Mouse (Mus musculus): ENCODE data around the gene Cyp2d22. TPM values are rescaled to one million over a fixed set of nuclear protein-coding genes. Genes with fewer than 3 reads are reported as not detected.

Gene Cyp2d22
- total RNA-seq, 1 experiment from 2014 or later, result 0.10 TPM

DNA sequence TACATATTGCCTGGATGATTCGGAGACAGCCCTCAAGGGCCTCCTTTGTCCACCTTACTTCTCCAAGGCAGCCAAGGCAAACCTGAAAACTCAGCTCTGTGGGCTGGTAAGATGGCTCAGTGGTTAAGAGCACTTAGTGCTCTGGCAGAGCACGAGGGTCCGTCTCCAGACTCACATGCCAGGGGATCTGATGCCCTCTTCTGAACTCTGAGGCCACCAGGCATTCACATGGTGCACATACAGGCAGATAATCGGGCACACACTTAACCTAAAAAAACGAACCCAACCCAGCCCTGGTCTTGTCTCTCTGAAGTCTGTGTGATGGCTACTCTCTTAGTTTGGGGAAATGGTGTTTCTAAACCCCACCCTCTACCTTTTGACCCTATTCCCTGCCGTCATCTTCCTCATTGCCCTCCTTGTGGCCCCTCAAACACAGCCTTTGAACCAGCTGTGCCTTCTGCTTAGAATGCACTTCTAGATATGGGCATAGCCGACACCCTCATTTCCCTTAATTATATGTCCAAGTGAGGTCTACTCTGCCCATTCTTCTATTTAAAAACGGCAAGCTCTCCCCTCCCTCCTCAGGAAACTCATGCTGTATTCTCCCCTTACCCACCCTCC, 40.3 kb downstream of the Cyp2d22 start:
- ATAC-seq (replicated peaks in 1 of 2; ENCODE audit: insufficient read depth in 1 of 2, low FRiP score in 2 of 2, low TSS enrichment in 1 of 2, low read depth in 1 of 2, poor library complexity in 2 of 2, severe bottlenecking in 2 of 2), result no peak

GRCm38 (mm10) chr15:82339150-82339549, 40.9 kb downstream of the Cyp2d22 start:
- no peak for ATAC-seq (replicated peaks in 1 of 2; ENCODE audit: insufficient read depth in 1 of 2, low FRiP score in 2 of 2, low TSS enrichment in 1 of 2, low read depth in 1 of 2, poor library complexity in 2 of 2, severe bottlenecking in 2 of 2)

GRCm38 (mm10) chr15:82338593-82339112, 41.4 kb downstream of the Cyp2d22 start, which contains the start of the genes Naga, Pheta2 and Smdt1:
TSS of gene Naga (minus strand) at chr15:82338925.
TSS of gene Pheta2 (plus strand) at chr15:82338942.
TSS of gene Smdt1 (plus strand) at chr15:82338959.
- ATAC-seq (replicated peaks in 1 of 2; ENCODE audit: insufficient read depth in 1 of 2, low FRiP score in 2 of 2, low TSS enrichment in 1 of 2, low read depth in 1 of 2, poor library complexity in 2 of 2, severe bottlenecking in 2 of 2), result peak; percentile 58 to 62

GRCm38 (mm10) chr15:82337875-82338274, 42.2 kb downstream of the Cyp2d22 start:
- ATAC-seq (replicated peaks in 1 of 2; ENCODE audit: insufficient read depth in 1 of 2, low FRiP score in 2 of 2, low TSS enrichment in 1 of 2, low read depth in 1 of 2, poor library complexity in 2 of 2, severe bottlenecking in 2 of 2), result peak; percentile 27 to 30

DNA sequence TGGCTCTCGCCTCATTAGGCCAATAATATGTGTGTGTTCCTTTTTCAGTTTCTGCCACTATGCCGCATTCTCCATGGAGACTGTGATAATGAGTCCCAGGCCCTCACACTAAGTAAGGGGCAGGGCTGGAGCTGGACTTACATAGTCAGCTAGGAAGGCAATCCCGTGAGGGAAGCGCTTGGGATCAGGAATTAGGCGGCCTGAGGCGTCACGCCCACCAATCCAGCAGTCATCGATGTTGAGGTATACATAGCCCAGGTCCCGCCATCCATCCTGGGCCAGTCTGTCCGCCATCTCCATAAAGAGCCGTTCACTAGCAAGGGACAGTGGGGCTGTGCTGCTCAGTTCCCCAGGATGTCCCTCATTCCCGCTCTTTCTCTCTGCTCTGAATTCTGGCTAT, 43.4 kb downstream of the Cyp2d22 start:
- ATAC-seq (replicated peaks in 1 of 2; ENCODE audit: insufficient read depth in 1 of 2, low FRiP score in 2 of 2, low TSS enrichment in 1 of 2, low read depth in 1 of 2, poor library complexity in 2 of 2, severe bottlenecking in 2 of 2), result no peak

- no peak for ATAC-seq (replicated peaks in 1 of 2; ENCODE audit: insufficient read depth in 1 of 2, low FRiP score in 2 of 2, low TSS enrichment in 1 of 2, low read depth in 1 of 2, poor library complexity in 2 of 2, severe bottlenecking in 2 of 2)
These were observed 44.9 kb downstream of the Cyp2d22 start for GRCm38 (mm10) chr15:82335194-82335593.

- 0 out of 4 replicates have a peak, but pooled peaks have one; percentile 27 to 36 for ATAC-seq (replicated peaks in 1 of 2; ENCODE audit: insufficient read depth in 1 of 2, low FRiP score in 2 of 2, low TSS enrichment in 1 of 2, low read depth in 1 of 2, poor library complexity in 2 of 2, severe bottlenecking in 2 of 2)
These were observed 54.7 kb downstream of the Cyp2d22 start for GRCm38 (mm10) chr15:82325382-82325781.

GRCm38 (mm10) chr15:82322195-82322594, 57.9 kb downstream of the Cyp2d22 start:
- no peak for ATAC-seq (replicated peaks in 1 of 2; ENCODE audit: insufficient read depth in 1 of 2, low FRiP score in 2 of 2, low TSS enrichment in 1 of 2, low read depth in 1 of 2, poor library complexity in 2 of 2, severe bottlenecking in 2 of 2)

Other genes with a start within 250 kb of the Cyp2d22 start
- 64.0 and 83.8 TPM in 2 replicates for gene Srebf2, start 233.1 kb downstream of the Cyp2d22 start, total RNA-seq (2017)
- 9.3 and 13.6 TPM in 2 replicates for gene Shisa8, start 167.4 kb downstream of the Cyp2d22 start, total RNA-seq (2017)
- 9.2 and 10.6 TPM in 2 replicates for gene Tnfrsf13c, start 155.9 kb downstream of the Cyp2d22 start, total RNA-seq (2017)
- 15.6 and 25.6 TPM in 2 replicates for gene Cenpm, start 135.5 kb downstream of the Cyp2d22 start, total RNA-seq (2017)
- not detected in 2 replicates for gene 1500009C09Rik, start 127.9 kb downstream of the Cyp2d22 start, total RNA-seq (2017)
- 1.1 TPM in 2 replicates for gene Sept3, start 105.4 kb downstream of the Cyp2d22 start, total RNA-seq (2017)
- gene Wbp2nl, start 81.3 kb downstream of the Cyp2d22 start, total RNA-seq (2017), result not detected in 2 replicates
- gene Naga, start 41.3 kb downstream of the Cyp2d22 start, total RNA-seq (2017), result 50.2 and 51.1 TPM in 2 replicates
- 8.5 and 13.6 TPM in 2 replicates for gene Pheta2, start 41.3 kb downstream of the Cyp2d22 start, total RNA-seq (2017)
- gene Smdt1, start 41.3 kb downstream of the Cyp2d22 start, total RNA-seq (2017), result 53.4 and 61.4 TPM in 2 replicates
- 90.5 and 185 TPM in 2 replicates for gene Ndufa6, start 25.9 kb downstream of the Cyp2d22 start, total RNA-seq (2017)
- not detected in 2 replicates for gene Cyp2d11, start 13.8 kb upstream of the Cyp2d22 start, total RNA-seq (2017)
- not detected in 2 replicates for gene Cyp2d10, start 26.9 kb upstream of the Cyp2d22 start, total RNA-seq (2017)
- gene Cyp2d9, start 53.2 kb upstream of the Cyp2d22 start, total RNA-seq (2017), result not detected in 2 replicates
- not detected in 2 replicates for gene Cyp2d12, start 174.8 kb upstream of the Cyp2d22 start, total RNA-seq (2017)
- gene Cyp2d34, start 240.7 kb upstream of the Cyp2d22 start, total RNA-seq (2017), result not detected in 2 replicates

Data from hematopoietic stem cell, adult 5-6 weeks (primary cell).